Mouse (Mus musculus) testis, adult 2 months (tissue): ENCODE results near the gene Lhx2.

Experiments
- CTCF ChIP-seq: fragments of 200-500 bp; IDR thresholded peaks from 2 replicates; pipeline ENCODE4 v1.5.1; 2012; ENCODE audit warnings: low read depth, mild to moderate bottlenecking, inconsistent platforms, low read length, moderate library complexity; ENCODE audit not compliant: control insufficient read depth, insufficient read depth, insufficient replicate concordance
- POLR2A ChIP-seq: fragments of 200-500 bp; IDR thresholded peaks from 2 replicates; pipeline ENCODE4 v1.6.1; 2012; ENCODE audit warnings: low read depth, mild to moderate bottlenecking, inconsistent platforms, low read length, moderate library complexity; ENCODE audit not compliant: control insufficient read depth

DNA sequence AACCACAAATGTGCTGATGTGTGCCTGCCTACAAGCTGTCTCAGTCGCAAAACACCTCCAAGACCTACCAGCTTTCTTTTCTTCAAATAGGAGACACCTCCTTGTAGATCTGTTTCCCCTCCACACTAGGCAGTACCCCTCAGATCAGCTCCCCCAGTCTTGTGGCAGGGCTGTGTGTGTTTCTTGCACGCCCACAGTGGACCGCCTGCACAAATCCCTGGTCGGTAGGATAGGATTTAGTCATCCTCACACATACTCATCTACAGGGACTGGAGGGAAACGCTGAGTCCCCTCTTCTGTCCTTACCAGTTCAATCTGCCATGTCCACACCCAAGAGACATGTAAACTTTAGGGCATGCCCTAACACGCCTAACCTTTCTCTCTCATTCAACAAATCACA, 71.1 kb downstream of the Lhx2 start:
- TF ChIP-seq POLR2A: no peak
- no peak for TF ChIP-seq CTCF
